Mouse (Mus musculus) adrenal gland, postnatal 10 days (tissue): ENCODE data around the gene Naaladl1. TPM values are rescaled to one million over a fixed set of nuclear protein-coding genes. Genes with fewer than 3 reads are reported as not detected.

Experiments used
- DNase-seq: peaks from one replicate; pipeline ENCODE4 v3.0.0; 2021; ENCODE audit warnings: mixed read lengths
- total RNA-seq, 2 experiments: library from RNA; stranded (reverse); gene quantifications; 2 replicates each; pipeline ENCODE4 v1.2.3; 2021

Gene Naaladl1
- total RNA-seq, 2 experiments from 2014 or later, result 0.24 to 0.30 TPM

DNA sequence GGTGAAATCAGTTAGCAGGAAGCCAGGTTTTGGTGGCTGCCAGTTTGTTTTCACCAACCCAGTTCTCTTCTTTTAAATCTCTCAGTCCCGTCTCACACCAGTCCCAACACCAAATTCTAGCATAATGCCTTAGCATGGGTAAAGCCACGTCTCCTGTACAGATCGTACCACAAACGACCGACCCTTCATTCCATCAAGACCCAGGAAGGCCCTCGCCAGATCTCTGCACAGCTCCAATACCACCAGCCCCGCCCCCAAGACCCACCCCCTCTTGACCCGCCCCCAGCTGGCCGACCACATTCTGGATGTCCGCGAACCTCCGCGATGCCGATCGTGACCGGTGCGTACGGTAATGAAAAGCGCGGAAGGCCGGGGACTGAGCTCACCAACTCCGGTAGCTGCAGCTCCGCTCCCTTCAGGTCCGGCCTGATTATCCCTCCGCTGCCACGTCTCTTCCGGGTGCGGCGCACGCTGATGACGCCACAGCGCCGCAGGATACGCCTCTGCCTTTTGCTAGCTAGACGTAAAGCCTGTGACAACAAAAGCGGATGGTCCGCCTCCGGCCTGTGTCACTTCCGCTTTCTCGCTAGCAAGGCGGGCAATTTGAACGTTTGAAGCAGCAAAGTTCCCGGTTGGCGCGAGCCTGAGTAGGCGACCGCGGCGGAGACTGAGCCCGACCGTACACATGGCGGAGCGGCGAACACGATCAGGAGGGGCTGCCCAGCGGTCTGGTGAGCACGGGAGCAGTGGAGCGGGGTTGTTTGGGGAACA is 20.9 kb upstream of the Naaladl1 start, which contains the start of the genes Zfpl1 and Cdca5:
Gene Zfpl1 (minus strand): TSS at position 479 of the 771 bp plus-strand sequence.
Gene Cdca5 (plus strand): TSS at position 506 of the 771 bp plus-strand sequence.
- peak; percentile 97 for DNase-seq

DNA sequence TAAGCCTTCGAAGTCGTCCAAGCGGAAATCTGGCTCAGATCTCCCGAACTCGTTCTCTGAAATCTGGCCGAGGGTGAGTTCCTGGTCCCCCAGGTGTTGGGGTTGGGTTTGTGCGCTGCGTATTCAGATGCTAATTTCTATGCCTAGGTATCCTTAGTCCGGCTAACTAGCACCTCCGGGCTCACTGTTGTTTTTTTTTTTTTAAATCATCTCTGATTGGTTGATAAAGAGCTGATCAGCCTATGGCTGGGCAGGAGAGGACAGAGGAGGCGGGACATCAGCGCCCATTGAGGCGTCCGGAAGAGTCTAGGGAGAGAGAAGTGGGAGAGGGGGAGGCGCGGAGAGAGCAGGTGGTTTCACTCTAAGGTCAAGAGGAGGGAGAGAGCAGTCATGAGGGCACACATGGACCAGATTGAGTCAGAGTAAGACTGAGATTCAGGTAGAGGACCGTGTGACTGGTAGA is 20.1 kb upstream of the Naaladl1 start:
- DNase-seq, result peak; percentile 77

DNA sequence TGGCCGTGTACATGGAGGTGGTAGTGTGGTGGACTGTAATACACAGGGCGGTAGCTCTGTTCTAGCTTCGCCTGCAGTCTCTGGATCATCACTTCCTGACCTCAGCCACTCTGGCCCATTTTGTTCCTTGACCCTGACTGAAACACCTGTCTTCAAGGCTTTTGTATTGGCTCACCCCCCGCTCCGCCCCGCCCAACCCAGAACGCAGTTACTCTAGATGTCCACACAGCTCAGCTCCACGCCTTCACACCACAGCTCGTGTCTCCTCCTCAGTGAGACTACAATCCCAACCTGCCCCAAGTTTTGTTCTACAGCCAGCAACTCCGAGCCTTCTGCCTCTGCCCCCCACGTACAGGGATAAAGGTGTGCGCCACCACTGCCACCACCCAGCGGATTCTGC is 16.7 kb upstream of the Naaladl1 start:
- no peak for DNase-seq

DNA sequence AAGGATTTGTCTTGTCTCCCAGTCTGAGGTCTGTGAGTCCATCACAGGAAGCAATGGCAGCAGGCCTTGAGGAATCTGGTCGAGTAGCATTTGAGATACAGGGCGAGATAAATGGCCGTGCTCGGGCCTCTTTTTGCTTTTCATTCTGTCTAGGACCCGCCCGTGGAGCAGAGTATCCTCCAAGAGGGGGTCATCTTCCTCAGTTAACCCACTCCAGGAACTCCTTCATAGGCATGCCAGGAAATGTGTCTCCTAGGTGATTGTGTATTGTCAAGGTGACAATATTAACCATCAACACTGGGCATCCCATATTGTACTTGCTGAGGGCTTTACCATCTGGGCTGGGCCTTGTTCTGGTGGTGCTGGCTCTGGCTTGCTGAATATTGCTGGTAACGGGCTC is 11.5 kb upstream of the Naaladl1 start, which contains the start of gene AC131692.1:
Gene AC131692.1 (plus strand): TSS at position 301 of the 400 bp plus-strand sequence.
- DNase-seq, result no peak

DNA sequence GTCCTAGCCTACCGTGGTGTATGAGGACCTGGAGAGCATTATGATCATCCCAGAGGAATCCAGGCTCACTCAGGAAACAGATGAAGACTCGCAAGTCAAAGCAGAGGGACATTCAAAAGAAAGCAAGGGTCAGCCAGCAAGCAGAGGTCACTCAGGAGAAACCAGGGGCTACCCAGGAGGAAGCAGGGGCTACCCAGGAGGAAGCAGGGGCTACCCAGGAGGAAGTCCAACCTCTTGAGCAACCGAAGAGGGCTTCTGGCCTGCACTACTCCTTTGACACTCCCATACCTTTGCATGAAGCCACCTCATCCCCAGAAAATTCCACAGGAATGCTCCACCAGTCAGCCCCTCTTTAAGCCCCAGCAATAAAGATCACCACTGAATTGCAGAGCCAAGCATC is 7.7 kb upstream of the Naaladl1 start:
- DNase-seq, result no peak

DNA sequence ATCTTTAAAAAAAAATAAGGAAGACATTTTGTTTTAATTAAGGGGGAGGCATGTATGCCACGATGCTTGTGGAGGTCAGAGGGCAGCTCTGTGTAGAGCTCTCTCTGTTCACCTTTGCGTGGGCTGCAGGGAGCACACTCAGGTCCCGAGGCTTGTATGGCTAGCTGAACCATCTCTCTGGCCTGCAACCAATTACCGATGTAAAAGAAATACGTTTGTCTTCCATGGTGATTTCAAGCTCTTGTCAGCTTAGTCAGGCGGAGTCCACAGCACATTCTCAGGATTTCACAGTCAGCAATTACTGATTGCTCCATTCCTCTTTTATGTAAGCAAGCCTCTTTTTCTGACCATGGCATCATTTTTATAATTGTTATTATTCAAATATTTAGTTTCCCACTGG is 4.4 kb upstream of the Naaladl1 start:
- DNase-seq, result no peak

DNA sequence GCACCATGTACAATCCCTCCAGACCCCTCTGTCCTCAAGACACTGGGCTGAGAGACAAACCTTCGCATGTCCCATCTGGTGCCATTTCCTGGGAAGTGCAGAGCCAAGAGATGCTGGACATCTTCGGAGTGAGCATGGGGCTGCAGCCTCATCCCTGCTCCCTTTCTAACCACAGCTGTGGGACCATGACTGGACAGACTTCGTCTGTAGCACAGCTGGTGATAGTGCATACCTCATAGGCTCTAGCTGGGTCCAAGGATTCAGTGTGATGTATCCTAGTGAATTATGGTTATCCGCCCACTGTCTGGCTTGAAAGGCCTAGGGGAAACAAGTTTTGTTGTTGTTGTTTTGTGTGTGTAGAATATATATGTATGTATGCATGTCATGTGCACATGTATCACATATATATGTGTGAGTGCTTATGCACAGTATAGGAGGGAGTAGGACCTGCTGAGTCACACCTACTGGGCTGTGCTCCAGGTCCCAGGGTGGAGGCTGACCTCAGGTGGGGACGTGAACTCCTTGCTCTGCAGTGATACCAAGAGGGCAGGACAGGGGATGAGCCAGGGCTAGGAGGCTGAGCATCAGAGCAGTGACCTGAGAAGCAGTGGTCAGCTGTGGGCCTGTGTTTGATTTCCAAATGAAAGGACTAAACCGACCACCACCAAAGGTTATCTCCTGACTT is 3.3 kb upstream of the Naaladl1 start:
- no peak for DNase-seq

DNA sequence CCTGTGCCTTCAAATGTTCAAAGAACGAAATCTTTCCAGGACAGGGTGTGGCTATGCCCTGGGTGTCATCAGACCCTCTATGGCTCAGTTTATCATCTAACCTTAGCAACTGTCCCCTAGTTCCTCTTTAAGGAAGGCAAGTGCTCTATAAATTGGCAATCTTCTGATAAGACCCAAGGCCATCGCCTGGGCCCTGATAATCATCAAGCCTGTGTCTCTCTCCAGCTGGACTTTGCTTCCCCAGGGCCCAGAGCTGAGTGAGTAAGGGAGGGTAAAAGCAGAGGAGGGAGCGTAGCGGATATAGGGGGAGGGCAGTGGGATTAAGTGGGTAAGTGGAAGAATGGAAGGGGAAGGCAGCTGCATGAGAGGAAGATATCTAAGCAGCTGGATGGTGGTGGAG is 1.1 kb upstream of the Naaladl1 start:
- no peak for DNase-seq

DNA sequence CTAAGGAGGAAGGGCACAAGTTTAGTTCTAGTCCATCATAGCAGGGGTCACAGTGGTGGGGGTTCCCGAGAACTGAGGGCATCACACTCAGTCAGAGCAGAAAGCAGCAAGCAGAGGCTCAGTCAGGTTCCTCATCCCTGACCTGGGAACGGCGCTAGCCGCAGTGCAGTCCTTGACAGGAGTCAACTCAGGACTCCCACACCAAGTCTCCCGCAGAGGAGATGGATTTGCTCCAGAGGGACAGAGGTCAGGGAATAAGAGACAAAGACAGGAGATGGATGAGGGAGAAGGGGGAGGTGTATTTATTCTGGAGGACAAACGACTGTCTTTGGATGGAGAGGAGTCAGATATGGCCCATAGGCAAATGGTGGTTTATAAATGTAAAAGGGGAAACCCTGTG is 7.5 kb downstream of the Naaladl1 start:
- DNase-seq, result no peak

DNA sequence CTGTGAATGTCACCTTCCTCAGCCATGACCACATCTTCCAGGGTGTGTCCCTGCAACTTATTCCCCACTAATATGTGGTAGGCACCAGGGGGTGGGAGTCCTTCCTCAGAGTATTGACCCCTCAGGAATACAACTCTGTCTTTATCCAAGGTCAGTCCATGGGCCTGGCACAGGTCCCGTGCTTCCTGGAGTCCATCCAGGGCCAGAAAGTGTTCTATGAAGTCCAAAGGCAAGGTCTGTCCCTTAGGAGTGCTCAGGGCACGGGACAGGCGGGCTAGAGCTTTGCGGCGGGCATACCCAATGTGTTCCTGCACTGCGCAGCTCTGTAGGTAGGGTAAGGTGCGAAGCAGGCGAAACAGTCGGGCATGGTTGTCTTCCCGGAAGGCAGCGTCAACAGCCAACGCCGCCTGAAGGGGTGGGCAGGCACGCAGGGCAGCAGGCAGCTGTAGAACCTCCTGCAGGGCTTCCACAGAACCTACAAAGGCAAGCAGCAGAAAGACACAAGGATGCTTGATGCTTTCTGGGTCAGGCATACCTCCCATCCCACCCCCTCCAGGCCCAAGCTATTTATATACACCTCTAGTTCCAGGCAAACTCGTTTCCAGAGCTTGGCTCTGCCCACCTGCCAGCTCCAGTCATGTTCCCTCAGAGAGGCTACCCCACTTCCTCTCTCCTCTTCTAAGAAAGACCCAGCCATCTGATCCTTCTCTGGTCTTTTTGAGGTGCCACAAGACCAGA is 10.7 kb downstream of the Naaladl1 start:
- DNase-seq, result peak; percentile 82

DNA sequence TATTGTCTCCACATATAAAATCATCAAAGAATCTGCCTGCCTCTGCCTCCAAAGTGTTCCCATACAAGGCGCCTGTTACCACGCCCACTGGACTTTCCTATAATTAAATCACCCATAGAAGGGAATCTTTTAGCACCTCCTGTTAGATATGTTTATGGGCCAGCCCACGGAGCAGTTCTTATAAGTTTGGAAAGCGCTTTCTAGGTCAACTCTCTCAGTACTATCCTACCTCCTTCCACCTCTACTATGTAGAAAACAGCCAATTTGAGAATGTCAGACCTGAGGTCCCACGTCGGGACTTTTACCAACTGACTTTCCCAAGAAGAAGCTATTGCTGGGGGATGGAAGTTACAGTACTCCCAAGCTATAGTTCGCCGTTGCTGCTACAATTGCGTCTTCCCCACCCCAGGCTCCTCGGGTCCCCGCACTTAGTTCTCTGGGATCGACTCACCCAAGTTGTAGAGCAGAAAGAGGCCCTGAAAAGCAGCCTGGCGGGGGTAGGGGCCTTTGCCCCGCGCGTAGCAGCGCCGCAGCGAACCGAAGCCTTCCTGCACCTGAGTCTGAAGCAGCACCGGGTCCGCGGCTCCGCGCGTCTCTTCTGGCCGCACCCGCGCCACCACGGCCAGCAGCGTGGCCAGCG is 11.9 kb downstream of the Naaladl1 start:
- no peak for DNase-seq

DNA sequence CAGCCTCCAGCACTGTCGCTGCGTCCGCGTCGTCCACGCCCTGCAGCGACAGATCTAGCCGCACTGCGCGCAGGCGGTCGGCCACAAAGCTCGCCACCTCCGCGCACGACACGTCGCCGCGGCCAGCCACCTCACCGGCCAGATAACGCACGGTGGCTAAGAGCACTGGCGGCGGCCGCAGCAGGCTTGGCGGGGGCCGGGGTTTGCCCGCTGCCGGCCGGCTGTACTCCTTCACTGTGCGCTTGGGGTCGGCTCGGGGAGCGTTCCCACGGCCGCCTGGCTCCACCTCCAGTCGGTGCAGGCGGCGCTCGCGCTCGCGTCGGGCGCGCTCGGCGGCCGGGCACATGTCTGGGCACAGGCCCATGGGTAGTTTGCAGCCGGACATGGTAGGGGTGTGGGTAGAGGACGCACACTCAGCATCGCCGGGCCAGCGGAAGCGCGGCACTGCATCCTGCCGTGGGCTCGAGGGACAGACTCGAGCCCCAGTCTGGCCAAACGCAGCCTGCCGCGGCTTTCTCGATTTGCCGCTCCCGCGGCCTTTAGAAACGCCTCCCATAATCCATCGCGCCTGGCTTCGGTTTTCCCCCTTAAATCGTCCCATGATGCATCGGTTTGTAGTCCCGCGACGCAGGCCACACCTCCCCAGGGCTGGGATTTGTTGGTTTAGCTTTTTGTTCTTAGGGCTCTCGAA is 12.5 kb downstream of the Naaladl1 start, which contains the start of gene Sac3d1:
Gene Sac3d1 (minus strand): TSS at position 665 of the 691 bp plus-strand sequence.
- DNase-seq, result peak; percentile 91

DNA sequence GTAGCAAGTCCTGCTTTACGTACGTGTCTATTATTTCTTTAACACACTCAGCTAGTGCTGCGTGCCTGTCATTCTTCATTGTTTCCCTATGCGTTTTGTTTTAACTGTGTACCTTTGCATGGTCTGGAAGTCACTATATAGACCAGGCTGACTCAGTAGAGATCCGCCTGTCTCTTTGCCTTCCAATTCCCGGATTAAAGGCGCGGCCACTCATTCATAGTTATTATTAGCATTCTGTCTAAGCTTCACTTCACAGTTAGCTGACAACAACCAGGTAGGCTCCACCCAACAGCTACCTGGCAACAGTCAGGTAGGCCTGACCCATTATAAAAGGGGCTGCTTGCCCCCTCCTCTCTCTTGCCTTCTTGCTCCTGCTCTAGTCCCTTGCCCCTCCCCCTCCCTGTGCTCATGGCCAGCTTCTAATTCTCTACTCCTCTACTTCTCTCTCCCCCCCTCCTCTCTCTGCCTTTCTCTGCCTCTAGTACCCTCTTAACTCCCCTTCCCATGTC is 13.1 kb downstream of the Naaladl1 start:
- DNase-seq, result no peak

DNA sequence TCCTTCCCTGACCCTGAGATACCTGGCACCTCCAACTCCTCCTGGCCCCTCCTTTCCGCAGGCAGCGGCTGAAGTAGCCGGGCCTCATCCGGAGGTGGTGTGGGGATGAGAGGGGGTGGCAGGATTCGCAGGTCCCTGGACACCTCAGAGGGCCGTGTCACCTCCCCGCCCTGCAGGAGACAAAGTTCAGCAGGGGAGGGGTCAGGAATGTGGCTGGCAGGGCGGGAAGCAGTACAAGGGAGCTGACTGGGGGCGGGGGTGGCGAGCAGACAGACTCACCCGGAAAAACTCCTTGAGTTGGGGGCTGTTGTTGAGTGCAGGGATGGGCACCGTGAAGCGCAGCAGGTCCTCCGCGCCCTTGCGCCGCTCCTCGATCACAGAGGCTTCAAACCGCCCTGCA is 16.2 kb downstream of the Naaladl1 start:
- DNase-seq, result no peak

DNA sequence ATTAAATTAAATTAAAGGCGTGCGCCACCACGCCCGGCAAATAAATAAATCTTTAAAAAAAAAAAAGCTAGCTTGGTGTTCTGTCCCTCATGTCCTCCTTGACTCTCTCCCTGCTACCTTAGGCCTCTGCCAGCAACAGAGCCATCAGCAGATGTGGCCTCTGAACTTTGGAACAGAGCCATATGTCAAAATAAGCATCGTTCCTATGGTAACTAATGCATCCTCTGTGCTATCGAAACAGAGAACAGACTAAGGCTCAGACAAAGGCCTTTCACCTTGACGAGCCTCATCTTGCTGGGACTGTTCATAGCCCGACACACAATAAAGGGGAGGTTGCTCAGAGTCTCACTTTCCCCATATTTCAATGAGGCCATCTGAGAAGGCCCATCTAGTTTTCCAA is 17.7 kb downstream of the Naaladl1 start:
- DNase-seq, result no peak

DNA sequence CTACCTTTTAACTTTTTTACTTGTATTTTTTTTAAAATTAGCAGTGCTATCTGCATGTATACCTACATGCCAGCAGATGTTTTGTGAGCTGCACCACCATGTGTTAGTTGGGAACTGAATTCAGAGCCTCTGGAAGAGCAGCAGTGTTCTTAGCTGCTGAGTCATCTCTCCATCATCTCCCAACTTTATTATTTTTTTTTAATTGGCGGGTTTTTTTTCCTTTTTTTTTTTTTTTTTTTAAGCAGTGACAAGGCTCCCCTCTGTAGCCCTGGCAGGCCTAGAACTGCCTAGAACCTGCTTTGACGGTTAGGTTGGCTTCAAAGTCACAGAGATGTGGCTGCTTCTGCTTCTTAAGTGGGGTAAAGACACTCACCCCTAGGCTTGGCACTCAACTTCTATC is 19.3 kb downstream of the Naaladl1 start:
- DNase-seq, result no peak

DNA sequence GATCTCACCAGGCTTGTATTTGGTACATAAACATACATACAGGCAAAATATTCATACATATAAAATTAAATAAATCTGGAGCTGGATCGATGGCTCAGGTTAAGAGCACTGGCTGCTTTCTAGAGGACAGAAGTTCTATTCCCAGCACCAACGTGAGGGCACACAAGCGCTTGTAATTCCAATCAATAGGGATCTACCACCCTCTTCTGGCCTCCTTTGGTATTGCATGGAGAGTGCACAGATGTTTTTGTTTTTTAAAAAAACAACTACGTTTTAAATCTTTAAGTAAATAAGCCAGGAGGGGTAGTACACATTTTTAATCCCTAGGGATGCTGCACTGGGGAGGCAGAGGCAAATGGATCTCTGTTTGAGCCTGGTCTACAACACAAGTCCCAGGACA is 20.7 kb downstream of the Naaladl1 start:
- DNase-seq, result peak; percentile 75

DNA sequence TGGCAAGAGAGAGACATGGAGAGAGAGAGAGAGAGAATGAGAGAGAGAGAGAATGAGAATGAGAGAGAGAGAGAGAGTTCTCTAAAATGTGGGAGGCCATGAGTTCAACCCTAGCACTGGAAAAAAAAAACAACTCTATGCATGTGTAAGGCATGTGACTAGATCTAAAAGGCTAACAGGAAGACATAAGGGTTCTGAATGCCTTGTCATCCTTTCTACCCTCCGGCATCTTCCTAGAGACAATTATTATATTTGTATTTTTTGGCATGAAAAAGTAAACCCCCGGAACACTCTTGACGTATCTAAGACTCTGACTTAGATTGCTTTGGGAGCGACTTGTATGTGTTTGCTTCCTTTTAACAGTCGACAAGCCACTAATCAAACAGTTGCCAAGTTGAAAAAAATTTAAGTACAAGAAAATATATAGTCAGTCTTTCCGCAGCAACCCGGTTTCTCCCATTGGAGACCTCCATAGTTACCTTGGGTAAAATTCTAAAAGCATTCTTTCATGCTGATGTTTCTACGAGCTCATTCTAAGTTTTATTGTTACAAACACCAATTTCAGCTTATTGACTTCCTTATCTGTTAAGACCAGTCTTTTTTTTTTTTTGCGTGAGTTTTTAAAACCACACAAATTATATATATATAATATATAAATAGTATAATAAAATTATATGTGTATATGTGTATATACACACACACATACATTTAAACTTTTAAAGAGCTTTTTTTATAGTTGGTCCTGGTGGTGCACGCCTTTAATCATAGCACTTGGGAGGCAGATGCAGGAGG is 21.4 kb downstream of the Naaladl1 start:
- no peak for DNase-seq

DNA sequence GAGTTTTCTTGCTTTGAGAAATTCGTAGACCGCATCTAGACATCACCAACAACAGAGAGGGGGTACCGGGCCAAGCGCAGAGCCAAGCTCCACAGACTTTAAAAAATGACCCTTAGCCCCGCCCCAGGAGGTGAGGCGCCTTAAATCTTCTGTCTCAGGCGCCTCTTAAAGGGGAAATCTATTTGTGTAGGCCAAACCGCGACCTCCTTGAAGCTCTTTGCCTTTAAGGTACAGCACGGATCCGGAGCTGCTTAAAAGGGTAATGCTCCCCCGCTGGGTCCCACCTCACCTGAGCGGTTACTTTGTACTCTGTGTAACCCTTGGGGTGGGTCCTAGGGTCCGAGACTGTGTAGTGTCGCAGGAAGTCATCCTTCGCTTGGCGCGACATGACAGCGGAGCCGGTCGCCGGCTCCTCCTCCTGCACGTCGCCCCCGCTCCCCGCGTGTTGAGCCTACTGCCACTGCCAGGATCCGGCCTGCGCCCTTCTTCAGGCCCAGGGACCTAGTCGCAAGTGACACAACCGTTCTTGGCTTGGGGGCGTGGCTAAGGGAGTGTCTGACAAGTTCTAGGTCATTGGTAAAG is 22.3 kb downstream of the Naaladl1 start, which contains the start of gene Snx15:
Gene Snx15 (minus strand): TSS at position 545 of the 582 bp plus-strand sequence.
- peak; percentile 94 for DNase-seq
